Mouse (Mus musculus): ENCODE results near the gene Mmgt2. TPM values are rescaled to one million over a fixed set of nuclear protein-coding genes. Genes with fewer than 3 reads are reported as not detected.

The Mmgt2 gene
- polyA plus RNA-seq, 1 experiment = 8.6 TPM

- H3K36me3 ChIP-seq (ENCODE audit: control insufficient read depth, insufficient read depth, low read length) = no peaks in the 10 kb centered on the region
- H3K27ac ChIP-seq (ENCODE audit: control insufficient read depth, insufficient read depth, low read depth, low read length) = no peak overlapping the region
- H3K4me3 ChIP-seq (ENCODE audit: control insufficient read depth, low read depth, low read length) = no peak overlapping the region
- H3K27me3 ChIP-seq (ENCODE audit: control insufficient read depth, insufficient read depth, low read length) = no peaks in the 10 kb centered on the region
- no peak for TF ChIP-seq POLR2A (IDR thresholded peaks at IDR 0.05; ENCODE audit: control insufficient read depth, low read depth, low read length)
- no peak for TF ChIP-seq CTCF (IDR thresholded peaks at IDR 0.05; ENCODE audit: control insufficient read depth, insufficient read depth, insufficient replicate concordance, low read depth, low read length)
- no peaks in the 10 kb centered on the region for H3K4me1 ChIP-seq (ENCODE audit: control insufficient read depth, insufficient read depth, low read length)
Observed at GRCm38 (mm10) chr11:62691592-62691991, 43.1 kb downstream of the Mmgt2 start.

DNA sequence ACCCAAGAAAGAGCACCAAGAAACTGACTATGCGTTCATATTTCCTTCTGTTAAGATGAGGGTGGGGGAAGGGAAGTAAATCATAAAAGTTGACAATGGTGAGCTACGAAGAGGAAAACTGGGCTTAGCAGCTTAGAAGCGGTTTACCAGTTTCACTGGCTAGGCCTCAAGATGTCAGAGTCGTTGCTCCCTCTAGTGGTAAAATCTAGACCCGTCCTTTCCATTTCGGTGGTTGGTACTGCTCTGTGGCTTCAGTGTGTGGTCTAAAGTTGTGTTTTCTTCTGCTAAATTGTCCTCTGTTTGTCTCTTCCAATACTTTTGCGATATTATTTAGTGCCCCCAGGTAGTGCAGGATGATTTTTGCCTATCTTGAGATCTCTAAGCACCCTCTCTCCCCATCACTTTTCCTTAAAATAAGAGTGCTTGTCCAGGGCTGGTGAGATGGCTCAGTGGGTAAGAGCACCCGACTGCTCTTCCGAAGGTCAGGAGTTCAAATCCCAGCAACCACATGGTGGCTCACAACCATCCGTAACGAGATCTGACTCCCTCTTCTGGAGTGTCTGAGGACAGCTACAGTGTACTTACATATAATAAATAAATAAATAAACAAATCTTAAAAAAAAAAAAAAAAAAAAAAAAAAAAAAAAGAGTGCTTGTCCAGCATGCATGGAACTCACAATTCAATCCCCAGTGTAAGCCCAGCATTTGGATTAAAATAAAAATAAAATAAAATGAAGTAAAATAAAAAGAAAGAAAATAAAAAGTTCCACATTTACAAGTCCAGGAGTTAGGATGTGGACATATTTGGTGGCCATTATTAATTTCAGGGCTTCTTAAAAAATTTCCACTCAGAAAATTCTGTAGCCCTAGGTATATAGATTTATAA, 45.1 kb downstream of the Mmgt2 start:
- Histone ChIP-seq H3K27ac (ENCODE audit: control insufficient read depth, insufficient read depth, low read depth, low read length) (no peak overlapping the region), H3K36me3 (ENCODE audit: control insufficient read depth, insufficient read depth, low read length) (no peaks in the 10 kb centered on the region), H3K4me3 (ENCODE audit: control insufficient read depth, low read depth, low read length) (no peak overlapping the region), H3K27me3 (ENCODE audit: control insufficient read depth, insufficient read depth, low read length) (no peaks in the 10 kb centered on the region), H3K4me1 (ENCODE audit: control insufficient read depth, insufficient read depth, low read length) (no peaks in the 10 kb centered on the region)
- TF ChIP-seq CTCF (IDR thresholded peaks at IDR 0.05; ENCODE audit: control insufficient read depth, insufficient read depth, insufficient replicate concordance, low read depth, low read length) = no peak
- TF ChIP-seq POLR2A (IDR thresholded peaks at IDR 0.05; ENCODE audit: control insufficient read depth, low read depth, low read length) = no peak

- Histone ChIP-seq H3K27me3 (ENCODE audit: control insufficient read depth, insufficient read depth, low read length) (no peaks in the 10 kb centered on the region), H3K36me3 (ENCODE audit: control insufficient read depth, insufficient read depth, low read length) (no peaks in the 10 kb centered on the region), H3K27ac (ENCODE audit: control insufficient read depth, insufficient read depth, low read depth, low read length) (no peak overlapping the region), H3K4me1 (ENCODE audit: control insufficient read depth, insufficient read depth, low read length) (no peaks in the 10 kb centered on the region), H3K4me3 (ENCODE audit: control insufficient read depth, low read depth, low read length) (no peak overlapping the region)
- TF ChIP-seq POLR2A (IDR thresholded peaks at IDR 0.05; ENCODE audit: control insufficient read depth, low read depth, low read length) = no peak
- TF ChIP-seq CTCF (IDR thresholded peaks at IDR 0.05; ENCODE audit: control insufficient read depth, insufficient read depth, insufficient replicate concordance, low read depth, low read length) = peak; percentile 34; the same call in 1 of the 2 replicates
Observed at GRCm38 (mm10) chr11:62695126-62695525, 46.7 kb downstream of the Mmgt2 start.

DNA sequence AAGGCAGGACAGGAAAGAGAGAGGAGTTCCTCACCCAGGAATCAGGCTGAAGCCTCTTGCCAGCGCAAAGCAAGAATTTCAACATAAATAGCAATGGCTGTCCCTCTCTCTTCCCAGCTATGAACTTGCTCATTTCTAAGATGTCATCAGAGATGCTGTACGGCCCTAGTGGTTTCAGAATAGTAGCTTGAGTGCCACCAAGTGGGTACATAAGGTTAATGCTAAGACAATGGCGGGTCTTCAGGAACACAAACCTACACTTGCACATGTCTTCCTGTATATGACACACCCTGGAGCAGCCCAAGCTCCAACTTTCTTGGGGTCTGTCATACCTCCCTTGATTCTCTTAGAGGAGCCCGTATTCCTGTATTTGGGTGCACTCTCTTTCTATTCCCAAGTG, 51.3 kb downstream of the Mmgt2 start:
- no peak for TF ChIP-seq CTCF (IDR thresholded peaks at IDR 0.05; ENCODE audit: control insufficient read depth, insufficient read depth, insufficient replicate concordance, low read depth, low read length)
- no peak for TF ChIP-seq POLR2A (IDR thresholded peaks at IDR 0.05; ENCODE audit: control insufficient read depth, low read depth, low read length)
- no peaks in the 10 kb centered on the region for H3K4me1 ChIP-seq (ENCODE audit: control insufficient read depth, insufficient read depth, low read length)
- H3K27me3 ChIP-seq (ENCODE audit: control insufficient read depth, insufficient read depth, low read length) = no peaks in the 10 kb centered on the region
- no peaks in the 10 kb centered on the region for H3K36me3 ChIP-seq (ENCODE audit: control insufficient read depth, insufficient read depth, low read length)
- H3K4me3 ChIP-seq (ENCODE audit: control insufficient read depth, low read depth, low read length) = no peak overlapping the region
- H3K27ac ChIP-seq (ENCODE audit: control insufficient read depth, insufficient read depth, low read depth, low read length) = no peak overlapping the region

DNA sequence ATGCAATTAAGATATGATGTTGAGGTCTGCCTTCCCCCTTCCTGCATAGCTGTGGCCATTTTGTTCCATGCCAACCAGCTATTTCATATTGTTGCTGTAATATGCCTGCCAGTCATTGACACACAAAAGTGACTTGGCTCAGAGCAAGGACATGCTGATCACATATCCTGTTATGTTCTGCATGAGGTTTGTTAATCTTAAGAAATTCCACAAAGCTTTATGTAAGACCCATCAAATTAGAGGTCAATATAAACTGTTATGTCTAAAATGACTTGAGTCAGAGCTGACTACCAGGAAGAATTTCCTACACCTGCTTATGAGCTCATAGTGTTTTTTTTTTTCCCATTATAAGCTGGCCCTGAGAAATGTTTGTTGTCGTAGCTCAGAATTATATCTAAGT, 52.8 kb downstream of the Mmgt2 start:
- Histone ChIP-seq H3K27ac (ENCODE audit: control insufficient read depth, insufficient read depth, low read depth, low read length) (no peak overlapping the region), H3K4me3 (ENCODE audit: control insufficient read depth, low read depth, low read length) (no peak overlapping the region), H3K36me3 (ENCODE audit: control insufficient read depth, insufficient read depth, low read length) (no peaks in the 10 kb centered on the region), H3K4me1 (ENCODE audit: control insufficient read depth, insufficient read depth, low read length) (no peaks in the 10 kb centered on the region), H3K27me3 (ENCODE audit: control insufficient read depth, insufficient read depth, low read length) (no peaks in the 10 kb centered on the region)
- TF ChIP-seq POLR2A (IDR thresholded peaks at IDR 0.05; ENCODE audit: control insufficient read depth, low read depth, low read length) (no peak), CTCF (IDR thresholded peaks at IDR 0.05; ENCODE audit: control insufficient read depth, insufficient read depth, insufficient replicate concordance, low read depth, low read length) (no peak)

- Histone ChIP-seq H3K27ac (ENCODE audit: control insufficient read depth, insufficient read depth, low read depth, low read length) (no peak overlapping the region), H3K27me3 (ENCODE audit: control insufficient read depth, insufficient read depth, low read length) (no peaks in the 10 kb centered on the region), H3K4me3 (ENCODE audit: control insufficient read depth, low read depth, low read length) (no peak overlapping the region), H3K4me1 (ENCODE audit: control insufficient read depth, insufficient read depth, low read length) (no peaks in the 10 kb centered on the region), H3K36me3 (ENCODE audit: control insufficient read depth, insufficient read depth, low read length) (no peaks in the 10 kb centered on the region)
- TF ChIP-seq CTCF (IDR thresholded peaks at IDR 0.05; ENCODE audit: control insufficient read depth, insufficient read depth, insufficient replicate concordance, low read depth, low read length) (no peak), POLR2A (IDR thresholded peaks at IDR 0.05; ENCODE audit: control insufficient read depth, low read depth, low read length) (no peak)
Observed at GRCm38 (mm10) chr11:62706141-62706540, 57.7 kb downstream of the Mmgt2 start.

- no peaks in the 10 kb centered on the region for H3K27me3 ChIP-seq (ENCODE audit: control insufficient read depth, insufficient read depth, low read length)
- H3K27ac ChIP-seq (ENCODE audit: control insufficient read depth, insufficient read depth, low read depth, low read length) = no peak overlapping the region
- H3K4me3 ChIP-seq (ENCODE audit: control insufficient read depth, low read depth, low read length) = no peak overlapping the region
- H3K36me3 ChIP-seq (ENCODE audit: control insufficient read depth, insufficient read depth, low read length) = no peaks in the 10 kb centered on the region
- TF ChIP-seq CTCF (IDR thresholded peaks at IDR 0.05; ENCODE audit: control insufficient read depth, insufficient read depth, insufficient replicate concordance, low read depth, low read length) (no peak), POLR2A (IDR thresholded peaks at IDR 0.05; ENCODE audit: control insufficient read depth, low read depth, low read length) (no peak)
- H3K4me1 ChIP-seq (ENCODE audit: control insufficient read depth, insufficient read depth, low read length) = no peaks in the 10 kb centered on the region
Observed at GRCm38 (mm10) chr11:62708252-62708651, 59.8 kb downstream of the Mmgt2 start.
